Mouse (Mus musculus) thymus, postnatal 36 days (tissue): Measurements from ENCODE around the gene Mcemp1.

Experiments used
- DNase-seq, 2 experiments: peaks; one replicate each; pipeline ENCODE4 v3.0.0; 2022; ENCODE audit warnings: mixed read lengths in 2 of 2

The Mcemp1 gene

DNA sequence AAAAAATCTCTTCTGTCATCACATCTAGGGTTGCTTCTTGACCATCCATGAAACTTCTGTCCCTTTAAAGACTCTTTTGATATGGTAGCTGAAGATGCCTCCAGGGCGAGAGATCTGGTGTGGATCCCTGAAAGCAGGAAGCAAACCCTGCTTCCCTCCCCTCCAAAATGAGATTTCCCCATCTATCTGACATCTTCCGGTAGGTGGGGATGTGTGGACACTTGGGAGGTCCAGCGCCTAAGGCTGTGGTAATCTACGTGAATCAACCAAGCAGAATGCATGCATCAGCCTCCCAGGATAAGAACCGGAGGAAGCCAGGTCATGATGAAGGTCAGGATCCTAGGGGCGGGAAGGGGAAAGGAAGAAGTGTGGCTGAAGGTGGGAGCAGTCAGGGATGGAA lies at the start of gene Mcemp1:
Gene Mcemp1, plus strand, starts transcription at position 248 of the 400 bp plus-strand sequence.
- no peak for DNase-seq

DNA sequence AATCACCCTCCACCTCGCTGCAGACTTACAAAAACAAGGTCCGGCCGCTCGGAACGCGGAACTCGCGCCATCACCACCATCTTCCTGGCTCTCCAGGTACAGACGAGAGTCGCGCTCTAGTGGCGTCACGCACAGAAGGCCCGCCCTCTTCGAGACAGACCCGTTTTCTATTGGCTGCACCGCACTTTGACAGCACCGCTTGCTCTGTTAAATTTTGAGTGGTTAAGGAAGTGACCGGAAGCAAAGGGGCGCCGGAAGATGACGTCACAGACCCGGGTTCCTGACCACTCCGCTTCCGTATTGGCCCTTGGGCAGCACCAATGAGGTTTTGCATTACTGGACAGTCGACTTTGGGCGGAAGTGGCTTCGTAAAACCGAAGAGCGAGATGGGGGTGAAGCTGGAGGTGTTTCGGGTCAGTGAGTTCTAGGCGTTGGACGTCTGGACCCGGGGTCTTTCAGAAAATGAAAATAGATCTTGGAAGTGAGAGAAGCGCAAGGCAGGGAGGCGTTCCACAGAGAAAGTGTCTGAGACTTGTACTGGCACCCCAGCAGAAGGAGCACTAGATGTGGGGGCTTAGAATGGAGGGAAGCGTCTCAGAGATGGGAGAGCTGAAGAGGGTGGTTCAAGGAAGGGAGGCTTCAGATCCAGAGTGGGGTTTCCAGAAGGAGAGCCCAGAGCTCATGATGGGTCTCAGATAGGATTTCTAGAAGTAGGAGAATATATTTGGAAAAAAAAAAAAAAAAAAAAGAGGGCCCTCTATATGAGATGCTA lies 44.2 kb upstream of the Mcemp1 start, which contains the start of the genes Xab2 and Pet100:
Gene Xab2, minus strand, starts transcription at position 118 of the 772 bp plus-strand sequence.
Gene Pet100, plus strand, starts transcription at position 350 of the 772 bp plus-strand sequence.
- DNase-seq: peak; percentile 96 to 97

GRCm38 (mm10) chr8:3622119-3622518 lies 43.4 kb upstream of the Mcemp1 start:
- no peak for DNase-seq

- no peak for DNase-seq
Measured at GRCm38 (mm10) chr8:3625445-3625844, 40.1 kb upstream of the Mcemp1 start, which contains the start of gene Pcp2. Gene Pcp2, minus strand, starts transcription at chr8:3625545.

DNA sequence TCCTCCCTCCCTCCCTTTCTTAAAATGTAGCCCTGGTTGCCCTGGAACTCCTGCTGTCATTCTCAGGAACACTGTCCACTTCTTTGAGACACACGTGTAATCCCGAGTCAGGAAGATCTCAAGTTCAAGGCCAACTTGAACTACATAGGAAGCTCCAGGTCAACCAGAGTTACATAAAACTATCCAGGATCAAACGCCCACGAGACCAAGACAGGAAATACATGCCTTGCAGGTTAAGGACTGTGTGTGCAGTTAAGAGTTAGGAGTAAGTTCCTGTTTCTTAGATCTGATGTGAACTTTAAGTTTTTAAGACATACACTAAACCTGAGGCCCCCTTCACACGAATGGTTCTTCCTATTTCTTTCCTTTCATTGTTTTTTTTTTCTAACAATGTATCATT lies 38.6 kb upstream of the Mcemp1 start:
- no peak for DNase-seq

- peak in 1 of 2 experiments; percentile 22 for DNase-seq
Measured at GRCm38 (mm10) chr8:3628014-3628413, 37.5 kb upstream of the Mcemp1 start.

GRCm38 (mm10) chr8:3630647-3631477 lies 34.7 kb upstream of the Mcemp1 start, which contains the start of gene Stxbp2:
Gene Stxbp2, plus strand, starts transcription at chr8:3630955.
- peak; percentile 86 to 88 for DNase-seq

DNA sequence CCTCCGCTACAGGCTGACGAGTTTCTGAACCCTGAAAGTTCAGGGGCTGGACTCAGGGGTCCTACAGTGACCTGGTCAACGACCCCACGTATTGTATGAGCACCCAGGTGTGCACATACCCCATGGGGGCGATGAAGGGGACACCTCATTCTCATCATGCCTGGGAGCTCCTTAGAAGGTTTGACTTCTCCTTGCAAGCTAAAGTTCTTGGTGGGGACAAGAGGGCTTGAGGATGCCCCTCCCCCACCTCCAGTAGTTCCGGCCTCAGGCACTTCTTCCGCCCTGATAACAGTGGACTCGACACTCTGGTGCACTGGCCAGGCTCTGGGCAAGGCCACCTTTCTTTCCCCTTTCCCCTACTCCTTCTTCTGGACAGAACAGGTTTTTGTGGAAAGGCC lies 34.1 kb upstream of the Mcemp1 start:
- peak in 1 of 2 experiments; percentile 19 for DNase-seq

DNA sequence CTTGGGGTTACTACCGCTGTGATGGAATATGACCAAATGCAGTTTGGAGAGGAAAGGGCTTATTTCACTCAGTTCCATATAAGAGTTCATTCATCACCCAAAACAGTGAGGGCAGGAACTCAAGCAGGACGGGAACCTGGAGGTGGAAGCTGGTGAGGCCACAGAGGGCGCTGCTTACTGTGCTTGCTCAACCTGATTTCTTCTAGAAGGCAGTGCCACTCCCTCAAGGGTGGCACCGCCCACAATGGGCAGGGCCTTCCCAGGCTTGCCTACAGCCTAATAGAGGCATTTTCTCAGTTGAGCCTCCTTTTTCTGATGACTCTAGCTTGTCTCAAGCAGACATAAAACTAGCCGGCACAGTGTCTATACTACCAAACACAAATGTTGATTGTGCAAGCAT lies 19.8 kb upstream of the Mcemp1 start:
- DNase-seq: peak; percentile 37 to 57

GRCm38 (mm10) chr8:3646824-3647531 lies 18.6 kb upstream of the Mcemp1 start:
- DNase-seq: no peak

DNA sequence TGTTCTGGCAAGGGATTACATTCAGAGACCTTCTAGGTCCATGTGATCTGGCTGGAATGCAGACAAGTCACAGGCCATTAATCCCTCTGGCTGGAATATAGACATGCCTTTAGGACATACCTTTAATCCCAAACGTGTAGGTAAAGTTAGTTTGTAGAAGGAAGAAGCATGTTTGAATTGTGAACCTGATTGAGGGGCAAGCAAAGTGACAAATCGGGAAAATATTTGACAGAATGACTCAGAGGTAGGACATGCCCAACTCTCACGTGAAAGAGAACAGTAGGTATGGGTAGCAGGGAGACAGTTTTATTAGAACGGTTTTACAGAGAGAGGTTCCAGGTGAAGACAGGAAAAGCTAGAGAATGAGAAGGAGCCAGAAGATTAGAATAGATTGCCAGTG lies 18.0 kb upstream of the Mcemp1 start:
- no peak for DNase-seq

DNA sequence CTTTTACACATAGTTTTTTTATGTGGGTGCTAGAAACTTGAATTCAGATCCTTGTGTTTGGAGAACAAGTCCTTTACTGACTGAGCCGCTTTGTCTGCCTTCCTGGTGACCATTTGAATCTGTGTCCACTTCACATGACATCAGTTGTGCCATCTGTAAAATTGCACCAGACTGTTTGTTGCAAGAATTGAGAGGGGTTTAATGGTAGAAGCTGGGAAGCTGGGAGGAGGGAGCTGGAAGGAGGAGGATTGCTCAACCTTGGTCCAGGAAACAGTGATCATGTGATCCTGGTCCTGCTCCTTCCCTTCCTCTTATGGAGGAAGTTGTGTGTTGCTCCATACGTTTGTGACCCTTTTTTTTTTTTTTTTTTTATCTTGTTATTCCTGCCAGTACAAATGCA lies 17.3 kb upstream of the Mcemp1 start:
- no peak for DNase-seq

- no peak for DNase-seq
Measured at GRCm38 (mm10) chr8:3648990-3649389, 16.6 kb upstream of the Mcemp1 start.

DNA sequence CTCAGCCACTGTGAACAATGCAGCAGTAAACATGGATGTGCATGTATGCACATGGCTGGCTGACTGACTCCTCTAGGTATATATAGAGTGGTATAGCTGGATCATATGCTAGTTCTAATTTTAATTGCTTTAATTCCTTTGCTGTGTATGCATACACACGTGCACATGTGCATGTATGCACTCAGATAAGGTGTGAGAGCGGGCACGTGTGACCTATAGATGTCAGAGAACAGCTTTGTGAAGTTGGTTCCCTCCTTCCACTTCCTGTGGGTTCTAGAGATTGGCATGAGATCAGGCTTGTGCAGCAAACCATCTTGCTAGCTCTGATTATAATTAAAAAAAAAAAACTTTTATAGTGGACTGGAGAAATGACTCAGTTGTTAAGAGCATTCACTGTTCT lies 12.7 kb upstream of the Mcemp1 start:
- DNase-seq: no peak

- no peak for DNase-seq
Measured at GRCm38 (mm10) chr8:3654726-3655508, 10.6 kb upstream of the Mcemp1 start.

GRCm38 (mm10) chr8:3655526-3655925 lies 10.0 kb upstream of the Mcemp1 start, which contains the start of gene Retn:
Gene Retn, plus strand, starts transcription at chr8:3655770.
- no peak for DNase-seq

DNA sequence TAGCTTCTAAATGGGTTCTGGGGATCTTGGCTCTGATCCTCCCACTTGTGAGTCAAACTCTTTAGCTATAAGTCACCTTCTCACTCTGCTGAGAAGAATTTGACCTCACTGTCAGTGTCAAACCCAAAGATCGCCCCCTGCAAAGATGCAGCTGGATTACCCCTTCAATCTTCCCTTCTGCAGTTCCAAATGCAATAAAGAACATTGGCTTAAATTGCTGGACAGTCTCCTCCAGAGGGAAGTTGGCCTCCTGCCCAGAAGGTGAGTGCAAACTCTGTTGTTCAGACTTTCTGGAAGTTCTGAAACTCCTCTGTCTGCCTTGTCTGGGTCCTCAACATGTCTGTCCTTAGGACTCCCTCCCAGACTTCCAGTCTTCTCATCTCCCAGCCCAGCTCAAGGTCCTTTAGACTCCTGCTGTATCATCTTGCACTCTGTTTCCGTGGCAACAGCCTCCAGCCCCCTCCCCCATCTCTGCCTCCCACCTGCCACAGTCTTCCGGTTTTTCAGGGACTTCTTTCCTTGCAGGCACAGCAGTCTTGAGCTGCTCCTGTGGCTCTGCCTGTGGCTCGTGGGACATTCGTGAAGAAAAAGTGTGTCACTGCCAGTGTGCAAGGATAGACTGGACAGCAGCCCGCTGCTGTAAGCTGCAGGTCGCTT lies 8.7 kb upstream of the Mcemp1 start:
- DNase-seq: no peak

- no peak for DNase-seq
Measured at GRCm38 (mm10) chr8:3660889-3661288, 4.7 kb upstream of the Mcemp1 start.

DNA sequence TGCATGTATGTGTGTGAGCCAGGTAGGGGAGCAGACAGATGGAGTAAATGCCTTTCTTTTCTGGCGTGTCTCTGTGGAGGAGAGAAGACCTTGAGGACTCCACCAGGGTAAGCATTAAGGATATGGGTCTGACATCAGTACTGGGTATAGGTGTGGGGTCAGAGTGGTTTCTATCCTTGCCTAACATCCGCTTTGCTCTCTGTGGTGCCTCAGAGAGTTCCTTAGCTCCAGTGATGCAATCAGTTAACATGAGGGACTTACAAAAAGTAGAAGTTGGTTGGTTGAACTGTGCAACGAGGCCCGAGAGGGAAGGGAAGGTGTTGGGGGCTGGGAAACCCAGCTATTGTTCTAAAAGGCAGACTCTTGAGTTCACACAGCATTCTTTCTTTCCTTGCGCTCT lies 1.1 kb upstream of the Mcemp1 start:
- no peak for DNase-seq

GRCm38 (mm10) chr8:3670388-3670787 lies 4.8 kb downstream of the Mcemp1 start:
- peak in 1 of 2 experiments; percentile 15 for DNase-seq

DNA sequence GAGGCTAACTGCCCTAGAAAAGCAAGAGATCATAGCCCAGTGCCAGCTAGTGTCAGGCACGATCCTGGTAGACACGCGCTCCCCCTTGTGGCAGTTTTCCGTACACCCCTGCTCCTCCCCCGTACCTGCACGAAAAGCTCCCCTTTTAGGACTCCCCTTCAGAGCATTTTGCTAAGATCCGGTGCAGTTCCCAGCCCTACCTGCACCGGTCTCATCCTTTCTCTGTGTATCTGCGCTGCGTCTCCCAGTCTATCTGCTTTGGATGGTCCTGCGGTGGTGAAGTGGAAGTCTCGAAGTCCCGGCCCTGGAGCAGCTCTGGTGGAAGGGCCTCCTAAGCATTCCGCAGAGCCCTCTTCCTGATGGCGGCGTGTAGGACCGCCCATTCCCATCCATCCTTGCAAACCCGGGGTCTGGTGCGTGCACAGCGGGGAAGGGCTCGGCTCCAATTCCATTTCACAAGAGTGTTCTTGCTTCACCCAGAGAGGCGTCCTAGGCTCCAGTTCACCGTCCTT lies 6.5 kb downstream of the Mcemp1 start, which contains the start of gene Fcor:
Gene Fcor, minus strand, starts transcription at position 383 of the 512 bp plus-strand sequence.
- peak; percentile 85 to 91 for DNase-seq
